Mouse (Mus musculus) neutrophil, adult 59 days (primary cell): ENCODE results near the gene Kank4. TPM values are rescaled to one million over a fixed set of nuclear protein-coding genes. Genes with fewer than 3 reads are reported as not detected.

Source experiments
- total RNA-seq, 2 experiments: library from RNA; stranded (reverse); gene quantifications; 1 replicate in 1 of 2; 2 replicates in 1 of 2; pipeline ENCODE4 v1.2.4; 2023

Gene Kank4
- total RNA-seq, result under 1 TPM in 1 of 2 experiments, not detected in 1; 0.13 TPM

GRCm38 (mm10) chr4:98817184-98817911, at the start of gene Kank4:
Kank4 (minus strand) TSS chr4:98817537.

GRCm38 (mm10) chr4:98823740-98824139, 6.4 kb upstream of the Kank4 start, which contains the start of gene I0C0044D17Rik:
I0C0044D17Rik (minus strand) TSS chr4:98823840.

GRCm38 (mm10) chr4:98726590-98727237, 90.6 kb downstream of the Kank4 start, which contains the start of gene L1td1:
L1td1 (plus strand) TSS chr4:98726734.

Other genes starting within 250 kb of the Kank4 start
- not detected for gene L1td1, start 90.8 kb downstream of the Kank4 start, total RNA-seq
- gene I0C0044D17Rik, start 6.3 kb upstream of the Kank4 start, total RNA-seq, result not detected
- 10 to 100 TPM; 53.3 to 62.3 TPM for gene Usp1, start 106.3 kb upstream of the Kank4 start, total RNA-seq
- under 1 TPM in 1 of 2 experiments, not detected in 1; 0.57 TPM for gene Angptl3, start 213.4 kb upstream of the Kank4 start, total RNA-seq